Mouse (Mus musculus) heart, postnatal 0 days (tissue): ENCODE data around the gene Tap1.

Source experiments
- CTCF ChIP-seq: IDR thresholded peaks from 2 replicates; pipeline ENCODE4 v1.5.1; 2016; ENCODE audit warnings: antibody characterized with exemption, control low read depth, low read depth
- EP300 ChIP-seq: IDR thresholded peaks from 2 replicates; pipeline ENCODE4 v1.6.1; 2016; ENCODE audit warnings: antibody characterized with exemption, low read depth

GRCm38 (mm10) chr17:34137601-34138000, 49.8 kb upstream of the Tap1 start:
- TF ChIP-seq CTCF (no peak), EP300 (no peak)
